Comparison of ENCODE assay signal across 19 mouse cellular contexts in the genomic region with DNA sequence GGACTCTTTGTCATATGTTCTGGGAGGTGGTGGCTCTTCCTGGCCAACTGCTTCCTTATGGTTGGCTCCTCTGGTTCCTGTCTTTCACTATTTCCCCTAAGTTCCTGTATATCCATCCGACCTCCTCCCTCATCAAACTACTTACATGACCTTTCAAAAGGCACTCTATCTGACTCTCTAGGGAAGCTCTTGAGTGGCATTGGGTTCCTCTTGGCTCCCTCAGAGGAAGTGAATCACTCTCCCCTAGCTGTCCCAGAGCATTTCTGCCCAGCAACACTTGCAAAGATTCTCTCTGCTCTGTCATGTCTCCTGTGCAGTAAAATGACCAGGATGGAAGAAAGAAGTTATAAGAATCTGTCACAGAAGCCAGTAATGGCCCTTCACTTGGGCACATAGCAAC.
DNase-seq lines count a peak whose midpoint lies in the region; ATAC-seq and TF ChIP-seq lines count a peak whose summit lies in the region.
"Had no signal": no experiment of that assay in that cellular context is flagged by ENCODE, and none has a peak within 500 bp of the region (broad histone marks: within the 10 kb centered on the region; RNA-seq: fewer than 3 reads in every experiment).

No protein-coding gene starts in this region.

- TF ChIP-seq CTCF in MEL (IDR thresholded peaks at IDR 0.05 in 2 of 3, conservative IDR thresholded peaks at IDR 0.05 in 1 of 3; ENCODE audit: control insufficient read depth in 1 of 3, insufficient read depth in 1 of 3, low read depth in 2 of 3, low read length in 3 of 3, poor library complexity in 1 of 3, severe bottlenecking in 1 of 3): no peak

- H3K27ac ChIP-seq in forebrain, embryonic 13.5 days: peak overlapping the region; percentile 90
- no peak overlapping the region; the same call in 1 of the 2 replicates for H3K27ac ChIP-seq in forebrain, embryonic 12.5 days
- peak overlapping the region; percentile 24; the same call in 1 of the 2 replicates for H3K27ac ChIP-seq in liver, embryonic 13.5 days
- H3K27ac ChIP-seq in liver, embryonic 11.5 days (ENCODE audit: low read depth, low read length): no peak overlapping the region
- no peak overlapping the region for H3K27ac ChIP-seq in MEL (ENCODE audit: control insufficient read depth, low read depth, low read length)
- H3K27ac ChIP-seq in midbrain, embryonic 15.5 days: peak overlapping the region; percentile 88

- no peaks in the 10 kb centered on the region for H3K9me3 ChIP-seq in forebrain, embryonic 13.5 days (replicated peaks)
- H3K9me3 ChIP-seq in forebrain, embryonic 12.5 days: no peaks in the 10 kb centered on the region
- no peaks in the 10 kb centered on the region for H3K9me3 ChIP-seq in liver, embryonic 13.5 days (replicated peaks)
- no peaks in the 10 kb centered on the region for H3K9me3 ChIP-seq in liver, embryonic 11.5 days (ENCODE audit: control insufficient read depth, low read length)
- H3K9me3 ChIP-seq in MEL (replicated peaks; ENCODE audit: insufficient read depth, low read length): no peaks in the 10 kb centered on the region
- H3K9me3 ChIP-seq in midbrain, embryonic 15.5 days: no peaks in the 10 kb centered on the region
- H3K9me3 ChIP-seq: neural tube, embryonic 15.5 days had no signal

- no peak overlapping the region for H3K9ac ChIP-seq in forebrain, embryonic 13.5 days
- H3K9ac ChIP-seq in forebrain, embryonic 12.5 days: no peak overlapping the region
- H3K9ac ChIP-seq in liver, embryonic 13.5 days: no peak overlapping the region
- H3K9ac ChIP-seq in liver, embryonic 11.5 days (ENCODE audit: low read depth, low read length): no peak overlapping the region
- H3K9ac ChIP-seq in MEL (ENCODE audit: control insufficient read depth, low read depth, low read length, poor library complexity, severe bottlenecking): no peak overlapping the region
- no peak overlapping the region for H3K9ac ChIP-seq in midbrain, embryonic 15.5 days
- H3K9ac ChIP-seq: neural tube, embryonic 15.5 days had no signal

- DNase-seq in liver, embryonic 13.5 days: no peak
- DNase-seq in liver, embryonic 11.5 days (ENCODE audit: low spot score): no peak
- peak; percentile 22 for DNase-seq in MEL (ENCODE audit: low read depth, low spot score)
- no peak for DNase-seq in left cerebral cortex, adult 9 months (ENCODE audit: low spot score in 2 of 2)
- DNase-seq: cerebellum, adult 18-20 months; kidney, adult 8-10 months; kidney, postnatal 4 days; lung, adult 2 months; lung, postnatal 36 days; right cerebral cortex, adult 18-20 months; thymus, adult 18-20 months had no signal

- no peak for TF ChIP-seq EP300 in MEL (IDR thresholded peaks at IDR 0.05; ENCODE audit: low read depth in 1 of 2, low read length in 2 of 2)

- H3K36me3 ChIP-seq in forebrain, embryonic 13.5 days (ENCODE audit: poor library complexity, severe bottlenecking): no peaks in the 10 kb centered on the region
- no peaks in the 10 kb centered on the region for H3K36me3 ChIP-seq in forebrain, embryonic 12.5 days (replicated peaks)
- no peaks in the 10 kb centered on the region for H3K36me3 ChIP-seq in liver, embryonic 13.5 days
- no peaks in the 10 kb centered on the region for H3K36me3 ChIP-seq in liver, embryonic 11.5 days (ENCODE audit: control insufficient read depth, insufficient read depth, low read length)
- peaks cover 0 to 16% of the 10 kb centered on the region in 2 experiments; a peak in 2 of 4 replicates for H3K36me3 ChIP-seq in MEL (ENCODE audit: control insufficient read depth in 1 of 2, insufficient read depth in 2 of 2, low read length in 2 of 2)
- no peaks in the 10 kb centered on the region for H3K36me3 ChIP-seq in midbrain, embryonic 15.5 days (replicated peaks)
- H3K36me3 ChIP-seq: neural tube, embryonic 15.5 days had no signal

- 74% methylated on average over 1 of the region's 1 CpGs for WGBS in forebrain, embryonic 13.5 days
- 68% methylated on average over 1 of the region's 1 CpGs for WGBS in forebrain, embryonic 12.5 days
- 14% methylated on average over 1 of the region's 1 CpGs for WGBS in liver, embryonic 13.5 days (ENCODE audit: insufficient replicate concordance)
- 33% methylated on average over 1 of the region's 1 CpGs for WGBS in liver, embryonic 11.5 days
- WGBS in midbrain, embryonic 15.5 days: 74% methylated on average over 1 of the region's 1 CpGs

- peaks cover 64% of the 10 kb centered on the region for H3K4me1 ChIP-seq in forebrain, embryonic 13.5 days
- H3K4me1 ChIP-seq in forebrain, embryonic 12.5 days: peaks cover 48% of the 10 kb centered on the region
- H3K4me1 ChIP-seq in liver, embryonic 13.5 days (replicated peaks): peaks cover 54% of the 10 kb centered on the region
- peaks cover 21% of the 10 kb centered on the region for H3K4me1 ChIP-seq in liver, embryonic 11.5 days (replicated peaks; ENCODE audit: control insufficient read depth, insufficient read depth, low read length)
- peaks cover 2 to 19% of the 10 kb centered on the region in 2 experiments; a peak in 3 of 4 replicates for H3K4me1 ChIP-seq in MEL (ENCODE audit: control insufficient read depth in 1 of 2, insufficient read depth in 2 of 2, low read length in 2 of 2)
- peaks cover 64% of the 10 kb centered on the region for H3K4me1 ChIP-seq in midbrain, embryonic 15.5 days

- no peak for TF ChIP-seq POLR2A in MEL (IDR thresholded peaks at IDR 0.05; ENCODE audit: control insufficient read depth in 1 of 2, insufficient read depth in 1 of 2, low read depth in 1 of 2, low read length in 2 of 2, poor library complexity in 1 of 2)

- TF ChIP-seq RAD21 in MEL (IDR thresholded peaks at IDR 0.05; ENCODE audit: low read depth, low read length): no peak

- ATAC-seq in forebrain, embryonic 13.5 days: no peak
- ATAC-seq in forebrain, embryonic 12.5 days (ENCODE audit: low FRiP score): no peak
- ATAC-seq in liver, embryonic 13.5 days (ENCODE audit: low read depth): no peak
- no peak for ATAC-seq in liver, embryonic 11.5 days (replicated peaks; ENCODE audit: low FRiP score)
- ATAC-seq in midbrain, embryonic 15.5 days (replicated peaks): no peak
- no peak for ATAC-seq in megakaryocyte-erythroid progenitor cell, adult 5-6 weeks (replicated peaks; ENCODE audit: low FRiP score, low TSS enrichment, poor library complexity, severe bottlenecking)
- ATAC-seq: inflammation-experienced regulatory T-cells, adult 6 months had no signal

- no peak overlapping the region for H3K4me3 ChIP-seq in forebrain, embryonic 13.5 days
- H3K4me3 ChIP-seq in forebrain, embryonic 12.5 days (replicated peaks): no peak overlapping the region
- H3K4me3 ChIP-seq in liver, embryonic 13.5 days (replicated peaks): no peak overlapping the region
- no peak overlapping the region for H3K4me3 ChIP-seq in liver, embryonic 11.5 days (ENCODE audit: low read depth, low read length)
- no peak overlapping the region for H3K4me3 ChIP-seq in MEL (ENCODE audit: control insufficient read depth in 1 of 2, insufficient read depth in 1 of 2, low read depth in 2 of 2, low read length in 2 of 2)
- H3K4me3 ChIP-seq in midbrain, embryonic 15.5 days: no peak overlapping the region
- H3K4me3 ChIP-seq: erythroblast, embryonic 14.5 days; neural tube, embryonic 15.5 days had no signal

- no peaks in the 10 kb centered on the region for H3K27me3 ChIP-seq in forebrain, embryonic 13.5 days
- H3K27me3 ChIP-seq in forebrain, embryonic 12.5 days: no peaks in the 10 kb centered on the region
- H3K27me3 ChIP-seq in liver, embryonic 13.5 days: no peaks in the 10 kb centered on the region
- H3K27me3 ChIP-seq in liver, embryonic 11.5 days (replicated peaks; ENCODE audit: control insufficient read depth, insufficient read depth, low read length): no peaks in the 10 kb centered on the region
- H3K27me3 ChIP-seq in MEL (ENCODE audit: control insufficient read depth in 1 of 2, insufficient read depth in 2 of 2, low read length in 2 of 2): no peaks in the 10 kb centered on the region
- H3K27me3 ChIP-seq in midbrain, embryonic 15.5 days (replicated peaks): no peaks in the 10 kb centered on the region
- H3K27me3 ChIP-seq: neural tube, embryonic 15.5 days had no signal

- H3K79me2 ChIP-seq in MEL (ENCODE audit: control insufficient read depth, insufficient read depth, low read length, poor library complexity): no peaks in the 10 kb centered on the region

- H3K4me2 ChIP-seq in forebrain, embryonic 13.5 days: no peak overlapping the region
- no peak overlapping the region for H3K4me2 ChIP-seq in forebrain, embryonic 12.5 days
- H3K4me2 ChIP-seq in liver, embryonic 13.5 days: no peak overlapping the region
- H3K4me2 ChIP-seq in liver, embryonic 11.5 days: no peak overlapping the region
- no peak overlapping the region for H3K4me2 ChIP-seq in midbrain, embryonic 15.5 days
- H3K4me2 ChIP-seq: heart, embryonic 11.5 days; neural tube, embryonic 15.5 days had no signal

TF ChIP-seq in MEL, 35 proteins besides CTCF, POLR2A, EP300 and RAD21:
- no peak for TF ChIP-seq SMC3 (IDR thresholded peaks at IDR 0.05; ENCODE audit: low read depth, low read length)
- TF ChIP-seq ZC3H11A (IDR thresholded peaks at IDR 0.05; ENCODE audit: low read depth, low read length): no peak
- TF ChIP-seq MAX (IDR thresholded peaks at IDR 0.05; ENCODE audit: low read length): no peak
- TF ChIP-seq SIN3A (IDR thresholded peaks at IDR 0.05; ENCODE audit: low read length): no peak
- TF ChIP-seq ELF1 (IDR thresholded peaks at IDR 0.05; ENCODE audit: low read depth, low read length): no peak
- TF ChIP-seq UBTF (IDR thresholded peaks at IDR 0.05; ENCODE audit: borderline replicate concordance, insufficient read depth, low read depth, low read length): no peak
- TF ChIP-seq MXI1 (IDR thresholded peaks at IDR 0.05; ENCODE audit: low read depth, low read length): no peak
- TF ChIP-seq RCOR1 (IDR thresholded peaks at IDR 0.05; ENCODE audit: low read depth, low read length): no peak
- TF ChIP-seq USF2 (IDR thresholded peaks at IDR 0.05; ENCODE audit: borderline replicate concordance in 1 of 2, insufficient read depth in 1 of 2, low read depth in 1 of 2, low read length in 2 of 2): no peak
- TF ChIP-seq KAT2A (conservative IDR thresholded peaks at IDR 0.05; ENCODE audit: low read depth, low read length): no peak
- no peak for TF ChIP-seq NELFE (IDR thresholded peaks at IDR 0.05; ENCODE audit: low read depth, low read length)
- TF ChIP-seq TCF12 (IDR thresholded peaks at IDR 0.05; ENCODE audit: low read depth, low read length): no peak
- no peak for TF ChIP-seq TAL1 (IDR thresholded peaks at IDR 0.05; ENCODE audit: low read length)
- no peak for TF ChIP-seq POLR2AphosphoS5 (IDR thresholded peaks at IDR 0.05; ENCODE audit: borderline replicate concordance, low read depth, low read length)

Comparison
In these comparisons a context has a peak if more than half of its experiments do, and no peak if none do; other contexts are left out.
1. H3K27ac ChIP-seq: peak in forebrain, embryonic 13.5 days (single experiment), liver, embryonic 13.5 days (single experiment) and midbrain, embryonic 15.5 days (single experiment); none in forebrain, embryonic 12.5 days (single experiment), liver, embryonic 11.5 days (single experiment) and MEL (single experiment).